Mouse (Mus musculus) midbrain, embryonic 11.5 days (tissue): ENCODE results near the gene Gm11116. TPM values are rescaled to one million over a fixed set of nuclear protein-coding genes. Genes with fewer than 3 reads are reported as not detected.
"Not testable (repeated sequence)": the region's sequence is repeated elsewhere in the genome, so short reads cannot be mapped to it uniquely, and the experiment has no call there.

Source experiments
- ATAC-seq: fragments of 200-750 bp; cut with Nextera tagmentation; 2 replicates; pipeline ENCODE4 v1.8.0; 2017; ENCODE audit warnings: moderate TSS enrichment, moderate library complexity; ENCODE audit not compliant: low FRiP score
- DNase-seq: peaks from one replicate; pipeline ENCODE4 v3.0.0; 2015; ENCODE audit warnings: low spot score; ENCODE audit errors: missing footprints
- H3K27ac ChIP-seq: fragments of 300-500 bp; sonication (generic); 2 replicates; pipeline ENCODE4 v1.5.1; 2014; ENCODE audit warnings: low read depth, low read length
- H3K27me3 ChIP-seq: fragments of 300-500 bp; sonication (generic); 2 replicates; pipeline ENCODE4 v1.6.1; 2014; ENCODE audit warnings: mild to moderate bottlenecking, low read length, moderate library complexity, mixed read lengths; ENCODE audit not compliant: control insufficient read depth, insufficient read depth
- H3K36me3 ChIP-seq: fragments of 300-500 bp; sonication (generic); 2 replicates; pipeline ENCODE4 v1.6.1; 2014; ENCODE audit warnings: mild to moderate bottlenecking, low read length, moderate library complexity, mixed read lengths; ENCODE audit not compliant: control insufficient read depth, insufficient read depth
- H3K4me1 ChIP-seq: fragments of 300-500 bp; sonication (generic); 2 replicates; pipeline ENCODE4 v1.6.1; 2014; ENCODE audit warnings: low read length; ENCODE audit not compliant: control insufficient read depth, insufficient read depth
- H3K4me2 ChIP-seq: fragments of 300-500 bp; sonication (generic); 2 replicates; pipeline ENCODE4 v1.6.1; 2014; ENCODE audit warnings: mild to moderate bottlenecking, moderate library complexity
- H3K4me3 ChIP-seq: fragments of 300-500 bp; sonication (generic); 2 replicates; pipeline ENCODE4 v1.5.1; 2014; ENCODE audit warnings: low read depth, low read length
- H3K9ac ChIP-seq: fragments of 300-500 bp; sonication (generic); 2 replicates; pipeline ENCODE4 v1.6.1; 2014; ENCODE audit warnings: low read length
- H3K9me3 ChIP-seq: fragments of 300-500 bp; sonication (generic); 2 replicates; pipeline ENCODE4 v1.6.1; 2016; ENCODE audit warnings: low read length; ENCODE audit not compliant: control insufficient read depth
- WGBS: fragments of 180-500 bp; shearing (Covaris S2); extraction: QIAGEN DNeasy Blood & Tissue Kit; methylation state at CpG from one replicate; pipeline ENCODE4 v1.1.7; 2014; 5-methylcytosine and 5-hydroxymethylcytosine counted together
- polyA plus RNA-seq: library from polyadenylated mRNA; unstranded; fragments of >200 nt; fragmentation: Nextera tagmentation; extraction: Ambion mirVana; gene quantifications from 2 replicates; pipeline ENCODE4 v1.2.1, GENCODE M21; 2014

Gene Gm11116
- polyA plus RNA-seq = not detected in 2 replicates

- H3K36me3 ChIP-seq = no peaks in the 10 kb centered on the region
- H3K4me1 ChIP-seq = no peaks in the 10 kb centered on the region
- H3K9ac ChIP-seq = no peak within 1 kb of the TSS
- no peaks in the 10 kb centered on the region for H3K9me3 ChIP-seq
- H3K27me3 ChIP-seq = no peaks in the 10 kb centered on the region
- DNase-seq = no peak
- 83% methylated on average over 1 of the region's 1 CpGs for WGBS
- ATAC-seq = no peak
- no peak within 1 kb of the TSS for H3K4me2 ChIP-seq
- H3K4me3 ChIP-seq = no peak within 1 kb of the TSS
- H3K27ac ChIP-seq = no peak within 1 kb of the TSS
Measured at GRCm38 (mm10) chr5:88111430-88111829, at the start of gene Gm11116. TSS of gene Gm11116 (minus strand) at chr5:88111530.

DNA sequence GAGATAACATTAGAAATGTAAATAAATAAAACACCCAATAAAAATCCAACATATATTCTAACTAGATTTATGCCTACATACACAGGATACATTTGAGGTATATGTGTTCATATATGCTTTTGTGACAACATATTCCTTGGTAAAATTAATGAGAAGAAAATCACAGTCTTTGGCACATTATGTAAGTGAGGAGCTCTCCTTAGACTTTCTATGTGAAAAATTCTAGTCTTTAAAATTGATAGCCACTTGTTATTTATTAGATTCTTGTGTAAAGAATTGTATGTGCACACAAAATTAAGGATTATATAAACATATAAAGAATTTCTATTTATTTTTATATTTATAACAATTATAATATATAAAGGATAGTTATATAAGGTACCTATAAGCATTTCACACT is 42.7 kb upstream of the Gm11116 start, which contains the start of gene Gm11115:
Gene Gm11115 (minus strand): TSS at position 101 of the 400 bp plus-strand sequence.
- Histone ChIP-seq H3K4me3 (no peak within 1 kb of the TSS), H3K9ac (no peak within 1 kb of the TSS), H3K27me3 (no peaks in the 10 kb centered on the region), H3K4me2 (no peak within 1 kb of the TSS), H3K36me3 (no peaks in the 10 kb centered on the region), H3K27ac (no peak within 1 kb of the TSS), H3K9me3 (no peaks in the 10 kb centered on the region), H3K4me1 (no peaks in the 10 kb centered on the region)
- ATAC-seq = no peak
- no peak for DNase-seq

DNA sequence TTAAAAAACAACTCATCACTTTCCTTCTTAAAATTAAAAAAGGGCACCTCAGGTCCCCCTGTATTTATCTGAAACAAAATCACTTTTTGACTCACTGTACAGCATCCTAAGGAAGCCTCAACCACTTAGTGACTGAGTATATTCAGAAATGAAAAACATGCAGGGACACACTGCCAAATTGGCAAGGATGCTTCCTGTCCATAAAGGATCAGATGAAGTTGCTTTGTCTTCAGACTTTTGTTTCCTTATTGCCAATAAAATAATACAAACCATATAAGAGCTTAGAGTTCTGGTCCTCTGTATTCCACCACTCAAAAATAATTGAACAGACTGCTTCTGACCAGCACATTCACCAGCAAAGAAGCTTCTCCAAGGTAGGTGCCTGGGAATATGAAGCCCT is 25.1 kb downstream of the Gm11116 start, which contains the start of gene Smr2:
Gene Smr2 (plus strand): TSS at position 301 of the 400 bp plus-strand sequence.
- H3K4me1 ChIP-seq, H3K4me2 ChIP-seq, H3K9ac ChIP-seq, H3K36me3 ChIP-seq, H3K27me3 ChIP-seq, H3K9me3 ChIP-seq, H3K27ac ChIP-seq, H3K4me3 ChIP-seq, DNase-seq, ATAC-seq: not testable (repeated sequence)

Other genes starting within 250 kb of the Gm11116 start
- gene Odam, start 226.5 kb downstream of the Gm11116 start, polyA plus RNA-seq = not detected in 2 replicates
- gene Csn3, start 186.0 kb downstream of the Gm11116 start, polyA plus RNA-seq = 0.23 and 0.33 TPM in 2 replicates
- gene 2310003L06Rik, start 142.1 kb downstream of the Gm11116 start, polyA plus RNA-seq = not detected in 2 replicates
- not detected in 2 replicates for gene Gm28434, start 142.0 kb downstream of the Gm11116 start, polyA plus RNA-seq
- gene Cabs1, start 132.1 kb downstream of the Gm11116 start, polyA plus RNA-seq = not detected in 2 replicates
- gene Smr3a, start 109.0 kb downstream of the Gm11116 start, polyA plus RNA-seq = not detected in 2 replicates
- not detected in 2 replicates for gene Smr2, start 25.0 kb downstream of the Gm11116 start, polyA plus RNA-seq
- not detected in 2 replicates for gene Gm11115, start 42.6 kb upstream of the Gm11116 start, polyA plus RNA-seq
- gene Gm7714, start 157.4 kb upstream of the Gm11116 start, polyA plus RNA-seq = not detected in 2 replicates
- not detected in 2 replicates for gene Prol1, start 205.8 kb upstream of the Gm11116 start, polyA plus RNA-seq